Mouse (Mus musculus) macrophage (primary cell): ENCODE data around the gene P2rx3. TPM values are rescaled to one million over a fixed set of nuclear protein-coding genes. Genes with fewer than 3 reads are reported as not detected.

Experiments used
- polyA plus RNA-seq: library from polyadenylated mRNA; stranded (reverse); fragments of 250-400 nt; gene quantifications from 3 replicates; pipeline ENCODE4 v1.2.4, GENCODE M21; 2018; ENCODE audit warnings: inconsistent platforms

P2rx3 gene
- polyA plus RNA-seq, 1 experiment from 2014 or later, result not detected

Other genes with a start within 250 kb of the P2rx3 start
- gene Ube2l6, start 238.6 kb downstream of the P2rx3 start, polyA plus RNA-seq, result 74.5 to 138 TPM (median 98.4 TPM) in 3 replicates
- not detected in 3 replicates for gene Smtnl1, start 214.8 kb downstream of the P2rx3 start, polyA plus RNA-seq
- 22.0 to 55.9 TPM (median 31.3 TPM) in 3 replicates for gene Timm10, start 210.5 kb downstream of the P2rx3 start, polyA plus RNA-seq
- gene Slc43a1, start 198.6 kb downstream of the P2rx3 start, polyA plus RNA-seq, result 0.10 to 0.20 TPM in 2 of 3 replicates, not detected in the other
- gene Rtn4rl2, start 150.8 kb downstream of the P2rx3 start, polyA plus RNA-seq, result not detected in 3 replicates
- 7.1 to 26.9 TPM (median 13.4 TPM) in 3 replicates for gene Slc43a3, start 100.9 kb downstream of the P2rx3 start, polyA plus RNA-seq
- gene Prg2, start 57.0 kb downstream of the P2rx3 start, polyA plus RNA-seq, result 1.7 TPM in 1 of 3 replicates, not detected in the others
- not detected in 3 replicates for gene Prg3, start 49.2 kb downstream of the P2rx3 start, polyA plus RNA-seq
- gene Ssrp1, start 228 bp downstream of the P2rx3 start, polyA plus RNA-seq, result 68.2 to 116 TPM (median 106 TPM) in 3 replicates
- 6.1 to 6.8 TPM (median 6.4 TPM) in 3 replicates for gene Tnks1bp1, start 10.6 kb upstream of the P2rx3 start, polyA plus RNA-seq
- 0.07 TPM in 1 of 3 replicates, not detected in the others for gene Aplnr, start 98.8 kb upstream of the P2rx3 start, polyA plus RNA-seq
- not detected in 3 replicates for gene Lrrc55, start 159.7 kb upstream of the P2rx3 start, polyA plus RNA-seq